Mouse (Mus musculus) ES-Bruce4 (cell line): ENCODE measurements around the gene Ap1s3.

Experiments
- CTCF ChIP-seq: IDR thresholded peaks from one replicate; pipeline ENCODE4 v1.8.1; 2011; ENCODE audit warnings: low read depth, low read length
- POLR2A ChIP-seq: IDR thresholded peaks from one replicate; pipeline ENCODE4 v1.8.1; 2011; ENCODE audit warnings: low read length; ENCODE audit not compliant: insufficient read depth

DNA sequence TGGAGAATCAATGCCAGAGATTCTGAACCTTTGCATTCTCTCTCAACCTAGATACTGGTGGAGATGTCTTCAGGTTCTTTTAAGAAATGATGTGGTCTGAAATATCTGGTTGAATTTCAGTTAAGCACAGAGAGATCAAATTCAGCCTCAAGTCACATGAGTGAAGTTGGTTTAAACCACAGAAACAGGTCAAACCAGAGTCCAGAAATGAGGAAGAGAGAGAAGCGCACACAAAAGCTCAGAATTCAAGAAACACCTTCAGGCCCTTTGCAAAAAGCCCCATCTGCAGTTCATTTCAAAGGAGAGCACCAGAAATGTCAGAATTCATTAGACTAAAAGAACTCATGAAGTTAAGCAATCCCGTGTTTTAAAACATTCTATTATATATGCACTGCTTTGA is 52.3 kb downstream of the Ap1s3 start:
- TF ChIP-seq POLR2A: no peak
- TF ChIP-seq CTCF: no peak
